Mouse (Mus musculus) ES-E14 (cell line): Measurements from ENCODE around the gene Itgb5. TPM values are rescaled to one million over a fixed set of nuclear protein-coding genes. Genes with fewer than 3 reads are reported as not detected.

Source experiments
- DNase-seq: peaks from one replicate; pipeline ENCODE4 v3.0.0-alpha.2; 2013; ENCODE audit warnings: low read depth, low spot score
- H3K27ac ChIP-seq: 2 replicates; pipeline ENCODE4 v1.5.1; 2012; ENCODE audit warnings: low read depth, mild to moderate bottlenecking, low read length, moderate library complexity, mixed read lengths; ENCODE audit not compliant: poor library complexity, insufficient read depth, severe bottlenecking
- H3K36me3 ChIP-seq: 2 replicates; pipeline ENCODE4 v1.6.1; 2012; ENCODE audit warnings: mild to moderate bottlenecking, low read length, moderate library complexity, mixed read lengths; ENCODE audit not compliant: control insufficient read depth, poor library complexity, insufficient read depth, severe bottlenecking
- H3K4me1 ChIP-seq, 2 experiments: fragments of 150-350 bp in 1 of 2; sonication (generic) in 1 of 2; 2 replicates each; pipeline ENCODE4 v1.6.1; 2012; ENCODE audit warnings: low read length in 2 of 2, mild to moderate bottlenecking in 1 of 2, mixed read lengths in 1 of 2; ENCODE audit not compliant: control insufficient read depth in 2 of 2, insufficient read depth in 2 of 2, poor library complexity in 1 of 2
- H3K4me3 ChIP-seq, 2 experiments: fragments of 150-350 bp in 1 of 2; sonication (generic) in 1 of 2; 2 replicates each; pipeline ENCODE4 v1.5.1; 2012; ENCODE audit warnings: low read length in 2 of 2, low read depth in 1 of 2, mild to moderate bottlenecking in 1 of 2, mixed read lengths in 1 of 2; ENCODE audit not compliant: insufficient read depth in 1 of 2, poor library complexity in 1 of 2, severe bottlenecking in 1 of 2
- H3K9ac ChIP-seq: 2 replicates; pipeline ENCODE4 v1.6.1; 2012; ENCODE audit warnings: low read depth, mild to moderate bottlenecking, low read length, mixed read lengths; ENCODE audit not compliant: poor library complexity, insufficient read depth, severe bottlenecking
- H3K9me3 ChIP-seq: fragments of 150-350 bp; sonication (generic); 2 replicates; pipeline ENCODE4 v1.6.1; 2012; ENCODE audit warnings: low read depth, mild to moderate bottlenecking, low read length; ENCODE audit not compliant: control insufficient read depth, insufficient read depth
- CHD2 ChIP-seq: IDR thresholded peaks from 2 replicates; pipeline ENCODE4 v1.6.1; 2014; ENCODE audit warnings: mild to moderate bottlenecking, low read depth, low read length, inconsistent platforms
- HCFC1 ChIP-seq: IDR thresholded peaks from 2 replicates; pipeline ENCODE4 v1.6.1; 2012; ENCODE audit warnings: low read length, inconsistent platforms, borderline replicate concordance; ENCODE audit not compliant: insufficient read depth
- MAFK ChIP-seq: IDR thresholded peaks from 2 replicates; pipeline ENCODE4 v1.6.1; 2014; ENCODE audit warnings: mild to moderate bottlenecking, low read depth, low read length, inconsistent platforms; ENCODE audit not compliant: insufficient read depth
- ZC3H11A ChIP-seq: IDR thresholded peaks from 2 replicates; pipeline ENCODE4 v1.6.1; 2012; ENCODE audit warnings: low read depth, mild to moderate bottlenecking, inconsistent platforms, low read length, borderline replicate concordance
- ZNF384 ChIP-seq: IDR thresholded peaks from 2 replicates; pipeline ENCODE4 v1.6.1; 2012; ENCODE audit warnings: low read depth, low read length, inconsistent platforms
- in situ Hi-C, 2 experiments: fragments of 600-800 bp; cut with MboI; formaldehyde crosslinking; loops; one replicate each; pipeline ENCODE4 v1.15.1; 2025; ENCODE audit warnings: low sequenced_read_pairs in 2 of 2, inconsistent platforms in 1 of 2; ENCODE audit not compliant: unreplicated experiment in 2 of 2
- total RNA-seq: library from RNA; depleted of rRNA; stranded (reverse); fragments of 300-350 nt; gene quantifications from 2 replicates; pipeline ENCODE4 v1.2.3, GENCODE M21; 2012

The Itgb5 gene
- total RNA-seq, 1 experiment, result 60.6 TPM

- Histone ChIP-seq H3K4me1 (peaks cover 0 to 5% of the 10 kb centered on the region in 2 experiments; a peak in 2 of 4 replicates), H3K27ac (no peak overlapping the region), H3K9ac (no peak overlapping the region), H3K4me3 (no peak overlapping the region), H3K36me3 (peaks cover 2% of the 10 kb centered on the region; the same call in 1 of the 2 replicates), H3K9me3 (no peaks in the 10 kb centered on the region)
- TF ChIP-seq HCFC1 (no peak), CHD2 (no peak), ZC3H11A (no peak), ZNF384 (no peak), MAFK (no peak)
- DNase-seq, result no peak
- in situ Hi-C loops, result no loop called here
These were observed 67.3 kb downstream of the Itgb5 start for GRCm38 (mm10) chr16:33896801-33897200.

DNA sequence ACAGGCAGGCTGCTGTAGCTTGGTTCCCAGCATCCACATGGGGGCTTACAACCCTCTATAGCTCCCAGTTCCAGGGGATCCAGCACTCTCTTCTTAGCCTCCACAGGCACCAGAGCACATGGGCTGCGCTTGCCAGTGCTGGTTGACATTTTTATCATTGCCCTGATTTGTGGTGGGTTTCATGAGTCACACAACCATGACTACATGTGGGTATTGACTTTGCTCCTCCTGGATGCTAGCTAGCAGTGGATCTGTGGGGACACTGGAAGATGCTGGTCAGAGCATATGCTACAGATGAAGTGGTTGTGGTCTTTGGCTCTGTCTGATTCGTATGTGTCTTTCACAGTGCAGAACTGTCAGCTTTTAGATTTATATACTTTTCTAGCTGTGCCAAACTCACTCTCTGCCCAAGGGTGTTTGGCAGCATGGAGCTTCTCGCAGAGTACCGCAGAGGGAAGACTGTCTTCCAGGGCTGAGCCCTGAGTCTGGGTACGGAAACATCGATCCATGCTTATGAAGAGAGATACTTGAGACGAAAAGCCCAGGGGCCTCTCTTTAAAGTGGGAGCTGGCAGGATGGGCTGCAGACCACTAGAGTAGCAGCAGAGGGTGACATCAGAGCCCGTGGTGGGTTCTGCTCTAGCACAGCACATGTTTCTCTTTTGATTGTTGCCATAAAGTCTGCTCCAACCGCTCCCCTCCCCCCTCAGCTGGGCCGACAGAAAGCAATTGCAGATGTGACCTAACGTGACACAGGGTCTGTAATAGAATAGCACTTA, 74.4 kb downstream of the Itgb5 start:
- Histone ChIP-seq H3K9ac (no peak overlapping the region), H3K4me1 (no peaks in the 10 kb centered on the region), H3K36me3 (peaks cover 2% of the 10 kb centered on the region; the same call in 1 of the 2 replicates), H3K27ac (no peak overlapping the region), H3K4me3 (no peak overlapping the region), H3K9me3 (no peaks in the 10 kb centered on the region)
- no peak for DNase-seq
- TF ChIP-seq MAFK, result no peak
- TF ChIP-seq HCFC1, result no peak
- no peak for TF ChIP-seq CHD2
- TF ChIP-seq ZC3H11A, result no peak
- no peak for TF ChIP-seq ZNF384
- in situ Hi-C loops, result no loop called here

DNA sequence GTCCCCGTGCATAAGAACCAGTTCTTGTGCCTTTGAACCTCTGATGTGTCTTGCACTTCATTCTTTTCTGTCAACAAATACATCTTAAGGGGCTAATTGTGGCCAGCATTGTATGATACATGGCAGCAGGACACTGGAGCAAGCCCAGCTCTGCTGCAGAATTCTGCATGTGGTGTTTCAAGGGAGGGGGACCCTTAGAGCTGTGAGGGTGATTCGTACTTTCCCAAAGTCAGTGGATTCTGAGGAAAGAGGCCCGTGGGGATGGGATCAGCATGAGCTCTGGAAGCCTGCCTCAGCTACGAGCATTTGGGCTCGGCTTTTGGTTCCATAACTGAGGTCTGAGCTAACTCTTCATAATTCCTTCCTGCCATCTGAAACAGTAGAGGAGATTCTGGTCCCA, 75.1 kb downstream of the Itgb5 start:
- no peak for TF ChIP-seq HCFC1
- Histone ChIP-seq H3K9me3 (no peaks in the 10 kb centered on the region), H3K4me3 (no peak overlapping the region), H3K4me1 (no peaks in the 10 kb centered on the region), H3K36me3 (peaks cover 2% of the 10 kb centered on the region; the same call in 1 of the 2 replicates), H3K9ac (no peak overlapping the region), H3K27ac (no peak overlapping the region)
- in situ Hi-C loops, result no loop called here
- DNase-seq, result no peak

DNA sequence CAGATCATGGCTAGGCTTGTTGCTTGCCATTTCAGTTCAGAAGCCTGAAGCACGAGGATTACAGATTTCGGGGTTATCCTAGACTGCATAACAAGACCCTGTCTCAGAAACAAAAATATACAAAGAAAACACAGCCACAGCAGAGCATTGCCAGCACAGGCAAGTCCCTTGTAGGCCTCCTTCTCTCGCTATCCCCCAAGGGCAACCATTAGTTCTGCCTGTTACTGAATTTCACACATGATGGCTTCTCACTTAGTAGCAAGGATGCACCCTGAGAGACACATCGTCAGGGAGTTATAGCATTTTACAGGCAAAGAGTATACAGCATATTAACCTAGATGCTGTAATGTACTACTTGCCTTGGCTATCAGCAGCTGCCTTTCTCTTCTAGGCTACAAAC, 78.8 kb downstream of the Itgb5 start:
- Histone ChIP-seq H3K9me3 (no peaks in the 10 kb centered on the region), H3K9ac (no peak overlapping the region), H3K27ac (no peak overlapping the region), H3K4me3 (no peak overlapping the region), H3K4me1 (no peaks in the 10 kb centered on the region), H3K36me3 (peaks cover 3% of the 10 kb centered on the region; the same call in 1 of the 2 replicates)
- in situ Hi-C loops, result no loop called here
- TF ChIP-seq MAFK (no peak), ZNF384 (no peak), HCFC1 (no peak), CHD2 (no peak), ZC3H11A (no peak)
- no peak for DNase-seq

DNA sequence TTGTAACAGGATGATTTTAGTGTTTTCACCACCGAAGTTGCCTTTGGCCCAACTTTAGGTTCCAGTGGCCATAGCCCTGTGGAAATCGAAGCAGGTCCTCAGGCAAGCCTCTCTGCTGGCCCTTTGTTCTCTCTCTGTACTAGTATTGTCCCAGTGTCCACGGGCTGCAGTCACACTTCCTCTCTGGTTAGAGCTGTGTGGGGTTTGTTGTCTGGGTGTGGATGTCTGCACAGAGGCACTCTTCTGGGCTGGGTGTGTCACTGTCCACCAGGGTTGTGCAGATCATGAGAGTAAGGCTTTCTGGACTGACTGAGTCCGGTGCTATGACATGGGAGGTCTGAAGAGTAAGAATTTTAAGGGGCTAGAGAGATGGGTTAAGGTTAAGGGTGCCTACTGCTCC, 85.5 kb downstream of the Itgb5 start:
- Histone ChIP-seq H3K27ac (no peak overlapping the region), H3K9me3 (no peaks in the 10 kb centered on the region), H3K4me1 (no peaks in the 10 kb centered on the region), H3K4me3 (no peak overlapping the region), H3K9ac (no peak overlapping the region), H3K36me3 (peaks cover 7% of the 10 kb centered on the region; the same call in 1 of the 2 replicates)
- in situ Hi-C loops, result no loop called here
- TF ChIP-seq MAFK, result no peak
- TF ChIP-seq ZC3H11A, result no peak
- TF ChIP-seq HCFC1, result no peak
- no peak for TF ChIP-seq CHD2
- no peak for TF ChIP-seq ZNF384
- no peak for DNase-seq
